Mouse (Mus musculus) bone marrow macrophage, adult 2 months (primary cell): ENCODE measurements around the gene 9430097D07Rik. TPM values are rescaled to one million over a fixed set of nuclear protein-coding genes. Genes with fewer than 3 reads are reported as not detected.
A peak's percentile ranks its signal among the peaks of the same experiment; 100 is the strongest.

Source experiments
- H3K27ac ChIP-seq: 2 replicates; pipeline ENCODE4 v1.5.1; 2012; ENCODE audit warnings: low read depth, low read length; ENCODE audit not compliant: insufficient read depth
- H3K4me1 ChIP-seq: 2 replicates; pipeline ENCODE4 v1.6.1; 2012; ENCODE audit warnings: low read length; ENCODE audit not compliant: control insufficient read depth, insufficient read depth
- H3K4me3 ChIP-seq: 2 replicates; pipeline ENCODE4 v1.5.1; 2012; ENCODE audit warnings: mild to moderate bottlenecking, low read length, moderate library complexity; ENCODE audit not compliant: insufficient read depth
- CTCF ChIP-seq: IDR thresholded peaks from 2 replicates; pipeline ENCODE4 v1.5.1; 2012; ENCODE audit warnings: low read depth, mild to moderate bottlenecking, low read length, moderate library complexity
- POLR2A ChIP-seq: IDR thresholded peaks from 2 replicates; pipeline ENCODE4 v1.6.1; 2012; ENCODE audit warnings: mild to moderate bottlenecking, low read depth, low read length, borderline replicate concordance
- polyA plus RNA-seq: library from polyadenylated mRNA; stranded (reverse); fragments of >200 nt; gene quantifications from 2 replicates; pipeline ENCODE4 v1.2.4, GENCODE M21; 2012; ENCODE audit not compliant: missing spikeins, insufficient read depth, insufficient read length

The 9430097D07Rik gene
- polyA plus RNA-seq, 1 experiment, result not detected

DNA sequence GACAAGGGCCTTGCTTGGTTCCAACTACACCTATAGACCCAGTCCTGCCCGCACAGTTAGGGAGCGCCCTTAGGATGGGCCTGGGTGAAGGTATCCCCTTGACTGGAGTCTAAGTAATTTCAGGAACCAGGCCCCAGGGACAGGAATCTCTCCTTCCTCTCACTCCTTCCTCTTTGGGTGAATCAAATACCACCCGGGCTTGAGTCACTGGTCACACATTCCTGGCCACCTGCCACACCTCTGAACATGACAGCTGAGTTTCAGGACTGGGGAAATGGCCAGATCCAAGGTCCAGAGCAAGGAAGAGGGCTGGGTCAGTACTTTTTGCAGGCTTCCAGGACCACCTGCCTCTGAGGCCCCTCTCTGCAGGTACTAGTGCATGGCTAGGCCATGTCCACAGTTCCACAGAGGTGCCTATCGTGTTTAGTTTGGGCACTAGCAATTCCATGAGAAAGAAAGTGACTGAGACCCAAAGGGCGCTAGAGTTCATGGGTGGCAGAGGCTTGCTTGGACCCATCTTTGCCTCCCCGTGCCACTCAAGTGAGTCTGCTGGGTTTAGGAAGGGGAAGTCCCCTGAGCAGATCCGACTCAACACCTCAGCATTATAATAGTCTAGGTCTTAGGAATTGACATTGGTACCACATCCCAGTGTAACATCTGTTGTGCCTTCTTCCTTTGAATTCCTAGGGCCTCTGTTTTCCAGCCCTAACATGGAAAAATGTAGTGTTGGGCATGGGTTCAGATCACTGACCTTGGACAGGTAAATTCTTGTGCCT lies 27.3 kb downstream of the 9430097D07Rik start:
- Histone ChIP-seq H3K27ac (peak overlapping the region; percentile 62), H3K4me1 (peaks cover 37% of the 10 kb centered on the region), H3K4me3 (no peak overlapping the region)
- TF ChIP-seq POLR2A, result no peak
- no peak for TF ChIP-seq CTCF

DNA sequence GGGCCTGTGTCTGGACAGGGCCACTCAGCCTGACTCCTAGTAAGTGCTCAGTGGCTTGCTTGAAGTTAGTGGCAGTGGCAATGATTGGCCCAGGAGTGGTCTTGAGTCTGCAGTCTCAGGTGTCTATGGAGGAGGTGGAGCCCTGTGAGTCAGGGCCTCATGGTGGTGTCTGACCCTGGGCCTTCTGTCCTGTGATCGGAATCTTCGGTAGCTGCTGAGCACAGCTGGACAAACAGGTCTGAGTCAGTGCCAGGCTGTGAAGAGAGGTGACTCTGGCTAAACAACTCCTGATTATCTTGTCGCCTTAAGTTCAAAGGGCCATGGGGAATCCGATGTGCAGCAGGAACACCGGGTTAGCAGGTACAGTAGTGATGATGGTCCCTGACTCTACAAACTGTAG lies 28.1 kb downstream of the 9430097D07Rik start:
- no peak for TF ChIP-seq POLR2A
- no peak for TF ChIP-seq CTCF
- Histone ChIP-seq H3K4me3 (no peak overlapping the region), H3K4me1 (peaks cover 37% of the 10 kb centered on the region), H3K27ac (peak overlapping the region; percentile 62)

DNA sequence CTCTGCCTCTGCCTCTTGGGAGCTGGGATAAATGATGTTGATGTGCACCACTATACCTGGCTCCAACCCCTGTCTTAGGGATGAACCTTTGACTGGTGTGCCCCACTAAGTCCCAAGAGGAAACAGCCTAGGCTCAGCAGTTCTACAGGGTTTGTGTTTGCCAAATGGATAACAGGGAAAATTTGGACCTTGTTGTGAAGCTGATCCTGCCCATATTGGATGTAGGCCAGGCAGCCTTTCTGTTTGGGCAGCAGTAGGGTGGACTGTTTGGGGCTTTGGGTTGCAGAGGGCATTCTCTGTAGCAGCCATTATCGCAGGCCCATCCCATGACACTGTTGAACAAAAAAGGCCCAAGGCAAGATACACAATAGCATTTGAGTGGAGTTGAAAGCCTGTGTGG lies 28.5 kb downstream of the 9430097D07Rik start:
- Histone ChIP-seq H3K4me1 (peaks cover 37% of the 10 kb centered on the region), H3K4me3 (no peak overlapping the region), H3K27ac (peak overlapping the region; percentile 62)
- TF ChIP-seq CTCF (no peak), POLR2A (no peak)

DNA sequence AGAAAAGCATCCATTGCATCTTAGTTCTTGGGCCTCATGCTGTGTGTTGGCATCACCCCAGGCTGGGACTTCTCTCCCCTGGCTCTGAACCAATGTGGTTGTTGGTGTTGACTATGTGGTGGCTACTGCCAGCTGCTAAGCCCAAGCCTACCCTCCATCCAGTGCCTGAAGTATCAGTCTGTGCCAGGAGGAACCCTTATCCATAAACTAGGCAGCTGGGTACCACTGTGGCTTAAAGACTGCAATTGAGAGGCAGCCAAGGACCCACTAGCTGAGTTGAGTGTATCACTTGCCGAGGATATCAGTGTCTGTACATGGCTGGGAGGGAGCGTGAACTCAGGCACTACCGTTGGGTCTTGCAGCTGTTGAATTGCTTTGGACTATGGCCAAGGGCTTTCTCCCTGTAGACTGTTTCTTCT lies 32.4 kb downstream of the 9430097D07Rik start:
- no peak overlapping the region for H3K27ac ChIP-seq
- peaks cover 13% of the 10 kb centered on the region for H3K4me1 ChIP-seq
- TF ChIP-seq CTCF (no peak), POLR2A (no peak)
- no peak overlapping the region for H3K4me3 ChIP-seq

DNA sequence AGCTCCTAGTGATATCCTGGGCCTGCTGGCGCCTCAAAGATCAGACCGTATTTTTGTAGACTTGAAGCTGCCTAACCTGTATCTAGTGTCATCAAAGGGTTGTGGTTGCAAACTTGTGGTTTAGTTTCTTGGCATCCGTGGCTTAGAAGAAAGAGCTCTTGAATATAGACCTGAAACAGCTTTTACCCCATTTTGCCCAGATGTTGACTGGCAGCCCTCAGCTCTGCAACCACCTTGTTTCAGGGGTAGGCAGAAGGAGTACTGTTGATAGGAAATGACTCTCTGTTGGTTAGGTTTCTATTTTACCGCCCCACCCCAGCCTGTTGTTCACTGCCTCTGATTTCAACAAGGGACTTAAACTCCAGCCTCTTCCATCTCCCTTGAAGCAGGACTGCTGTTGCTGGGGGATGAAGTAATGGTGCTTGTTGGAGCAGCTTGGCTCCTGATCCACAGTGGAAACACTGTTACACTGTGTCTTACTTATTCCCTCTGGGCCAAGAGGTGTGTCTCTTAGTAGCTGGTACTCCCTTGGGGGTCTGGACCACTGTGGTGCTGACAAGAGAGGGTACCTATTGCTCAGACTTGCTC lies 33.4 kb downstream of the 9430097D07Rik start:
- H3K27ac ChIP-seq, result no peak overlapping the region
- no peak for TF ChIP-seq POLR2A
- TF ChIP-seq CTCF, result no peak
- no peak overlapping the region for H3K4me3 ChIP-seq
- peaks cover 10% of the 10 kb centered on the region for H3K4me1 ChIP-seq

DNA sequence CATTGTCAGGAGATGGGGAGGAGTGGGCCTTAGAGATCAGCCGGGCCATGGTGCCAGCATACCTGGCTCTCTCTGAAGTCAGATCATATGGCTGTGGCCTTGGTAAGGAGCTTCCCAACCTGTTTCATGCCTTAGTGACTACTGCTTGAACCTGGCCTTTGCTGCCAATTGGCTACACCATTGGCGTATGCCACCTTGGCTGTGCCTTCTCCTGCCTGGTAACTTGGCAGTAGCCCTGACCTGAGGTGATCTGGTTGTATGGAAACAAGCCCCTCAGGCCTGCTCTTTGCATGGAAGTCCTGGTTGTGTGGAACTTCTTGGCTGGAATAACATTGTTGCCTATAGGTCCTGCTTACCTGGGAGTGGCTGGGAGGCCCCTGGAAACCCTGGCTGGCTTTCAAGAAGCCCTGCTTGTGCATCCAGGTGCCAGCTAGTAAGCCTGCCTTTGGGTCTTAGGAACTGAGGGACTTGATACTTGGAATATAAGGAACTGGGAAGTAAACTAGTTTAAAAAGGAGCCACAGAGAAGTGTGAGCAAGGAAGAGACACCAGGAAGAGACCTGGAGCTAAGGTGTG lies 34.1 kb downstream of the 9430097D07Rik start:
- no peak overlapping the region for H3K4me3 ChIP-seq
- TF ChIP-seq POLR2A (no peak), CTCF (no peak)
- peaks cover 9% of the 10 kb centered on the region for H3K4me1 ChIP-seq
- no peak overlapping the region for H3K27ac ChIP-seq

DNA sequence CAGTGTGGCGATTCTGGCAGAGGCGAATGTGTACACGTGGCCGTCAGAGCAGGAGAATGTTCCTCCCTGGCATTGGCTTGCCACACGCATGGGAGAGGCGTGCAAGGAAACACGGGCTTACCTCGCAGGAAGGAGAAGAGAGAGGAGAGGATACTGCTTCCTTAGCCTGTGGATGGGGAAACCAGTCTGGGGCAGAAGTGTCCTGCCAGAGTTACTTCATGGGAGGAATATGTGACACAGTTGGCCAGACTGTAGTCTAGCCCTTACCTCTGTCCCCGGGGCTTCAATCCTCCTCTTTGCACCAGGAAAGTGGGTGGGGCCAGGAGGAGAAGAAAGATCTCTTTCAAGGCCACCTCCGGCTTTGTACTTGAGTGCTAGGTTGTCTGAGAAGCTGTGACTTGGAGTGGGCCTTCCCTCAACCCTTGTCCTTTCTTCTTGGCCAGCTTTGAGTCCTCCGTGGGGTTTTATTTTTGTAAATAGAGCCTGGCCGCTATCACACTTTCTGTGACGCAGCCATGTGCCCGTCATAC lies 36.0 kb downstream of the 9430097D07Rik start:
- Histone ChIP-seq H3K27ac (no peak overlapping the region), H3K4me3 (no peak overlapping the region), H3K4me1 (peaks cover 13% of the 10 kb centered on the region)
- no peak for TF ChIP-seq POLR2A
- TF ChIP-seq CTCF, result no peak

DNA sequence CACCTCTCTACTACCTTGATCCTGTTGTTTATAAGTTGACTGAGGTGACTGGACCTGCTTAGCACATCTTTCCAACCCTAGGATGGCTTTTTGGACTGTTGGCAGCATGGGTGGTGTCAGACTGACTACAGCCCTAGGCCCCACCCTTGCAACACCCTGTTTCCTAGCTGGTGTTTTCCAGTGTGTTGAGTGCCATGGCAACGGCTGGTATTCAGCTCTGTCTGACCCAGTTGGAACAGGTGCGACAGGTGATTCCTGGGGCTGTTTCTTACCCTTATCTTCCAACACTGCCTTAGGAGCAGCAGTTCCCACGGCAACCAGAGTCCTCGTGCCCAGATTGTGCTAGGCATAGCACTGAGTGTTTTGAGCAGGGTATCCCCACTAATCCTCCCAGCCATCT lies 37.0 kb downstream of the 9430097D07Rik start:
- Histone ChIP-seq H3K4me1 (peaks cover 21% of the 10 kb centered on the region), H3K4me3 (no peak overlapping the region), H3K27ac (no peak overlapping the region)
- no peak for TF ChIP-seq CTCF
- TF ChIP-seq POLR2A, result no peak

DNA sequence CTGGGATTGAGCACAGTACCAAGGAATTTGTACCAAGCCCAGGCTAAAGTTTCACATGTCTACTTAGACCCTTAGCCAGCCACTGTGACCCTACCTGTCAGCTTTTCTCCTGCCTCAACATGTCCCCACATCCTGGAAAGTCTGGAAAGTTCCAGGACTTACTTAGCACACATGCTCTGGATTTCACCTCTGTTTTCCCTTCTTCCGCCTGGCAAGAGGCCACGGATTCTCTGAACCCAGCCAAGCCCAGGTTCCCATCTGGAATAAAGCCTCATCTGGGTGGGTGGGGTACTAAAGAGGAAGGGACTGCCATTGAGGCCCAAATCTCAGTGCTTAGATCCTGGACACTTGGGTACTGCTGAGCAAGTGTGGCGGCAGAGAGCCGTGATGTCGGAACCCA lies 37.5 kb downstream of the 9430097D07Rik start:
- no peak overlapping the region for H3K4me3 ChIP-seq
- peaks cover 22% of the 10 kb centered on the region for H3K4me1 ChIP-seq
- H3K27ac ChIP-seq, result no peak overlapping the region
- TF ChIP-seq CTCF, result no peak
- no peak for TF ChIP-seq POLR2A
